Mouse (Mus musculus) testis, postnatal 10 days (tissue): ENCODE measurements at regions not wholly inside any gene's neighbourhood (a gene's known extent, or its start where the extent isn't known, plus 50 kb on each side); places are given as distances from the start of the nearest gene placed in this dataset.

Experiments used
- DNase-seq: peaks from one replicate; pipeline ENCODE4 v3.0.0; 2021; ENCODE audit warnings: low spot score

- peak; percentile 72 for DNase-seq
These were observed 153.2 kb downstream of the Gm10260 start for GRCm38 (mm10) chr13:97607221-97607723.

GRCm38 (mm10) chr13:97604451-97604850 lies 156.0 kb downstream of the Gm10260 start:
- no peak for DNase-seq

- DNase-seq: no peak
These were observed 159.2 kb downstream of the Gm10260 start for GRCm38 (mm10) chr13:97601135-97601730.

- DNase-seq: no peak
These were observed 160.3 kb downstream of the Gm10260 start for GRCm38 (mm10) chr13:97600136-97600535.

- DNase-seq: no peak
These were observed 161.7 kb downstream of the Gm10260 start for GRCm38 (mm10) chr13:97598507-97599431.

- DNase-seq: no peak
These were observed 165.6 kb downstream of the Gm10260 start for GRCm38 (mm10) chr13:97594851-97595250.

GRCm38 (mm10) chr13:97589626-97590025 lies 170.8 kb downstream of the Gm10260 start:
- DNase-seq: no peak

- no peak for DNase-seq
These were observed 172.3 kb downstream of the Gm10260 start for GRCm38 (mm10) chr13:97588085-97588484.

- no peak for DNase-seq
These were observed 173.3 kb downstream of the Gm10260 start for GRCm38 (mm10) chr13:97587088-97587487.

GRCm38 (mm10) chr13:97584045-97584444 lies 176.4 kb downstream of the Gm10260 start:
- no peak for DNase-seq

GRCm38 (mm10) chr13:97581380-97581779 lies 179.1 kb downstream of the Gm10260 start:
- DNase-seq: no peak

GRCm38 (mm10) chr13:97580241-97580874 lies 180.1 kb downstream of the Gm10260 start:
- DNase-seq: no peak

- DNase-seq: no peak
These were observed 181.8 kb downstream of the Gm10260 start for GRCm38 (mm10) chr13:97578595-97578994.

- DNase-seq: no peak
These were observed 183.2 kb downstream of the Gm10260 start for GRCm38 (mm10) chr13:97577081-97577785.

GRCm38 (mm10) chr13:97573601-97574000 lies 186.8 kb downstream of the Gm10260 start:
- DNase-seq: no peak

GRCm38 (mm10) chr13:97572352-97572751 lies 188.1 kb downstream of the Gm10260 start:
- no peak for DNase-seq

GRCm38 (mm10) chr13:97570009-97570408 lies 190.4 kb downstream of the Gm10260 start:
- DNase-seq: no peak

- DNase-seq: no peak
These were observed 192.8 kb downstream of the Gm10260 start for GRCm38 (mm10) chr13:97567632-97568031.

GRCm38 (mm10) chr13:97566071-97566470 lies 194.4 kb downstream of the Gm10260 start:
- DNase-seq: no peak

- no peak for DNase-seq
These were observed 198.2 kb downstream of the Gm10260 start for GRCm38 (mm10) chr13:97562241-97562640.

GRCm38 (mm10) chr13:97560789-97561188 lies 199.6 kb downstream of the Gm10260 start:
- no peak for DNase-seq
